Mouse (Mus musculus): ENCODE results near the gene Mogs. TPM values are rescaled to one million over a fixed set of nuclear protein-coding genes. Genes with fewer than 3 reads are reported as not detected.

Mogs gene
- total and polyA plus RNA-seq, 3 experiments: 57.2 to 78.9 (median 77.3) TPM

DNA sequence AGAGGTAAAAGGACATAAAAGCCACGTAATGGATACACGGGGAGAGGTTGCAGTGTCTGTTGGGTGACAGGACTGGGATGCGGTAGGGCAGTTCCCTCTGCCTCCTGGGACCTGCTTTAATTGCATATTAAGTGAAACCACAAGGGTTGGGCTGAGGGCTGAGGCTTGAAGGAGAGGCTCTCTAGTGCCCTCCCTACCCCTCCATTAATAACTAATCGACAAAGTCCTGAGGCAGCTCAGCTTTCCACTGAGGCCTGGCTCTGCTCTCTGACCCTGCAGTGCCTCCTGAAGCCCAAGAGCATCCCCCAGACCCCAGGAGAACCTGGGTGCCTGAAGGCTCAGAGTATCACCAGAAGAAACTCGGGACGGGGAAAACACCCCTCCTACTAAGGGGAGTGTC, 30.8 kb upstream of the Mogs start:
- in situ Hi-C loops (cut with MboI; ENCODE audit: low pct_ligation_motif_present, low pct_unique_long_range_greater_than_20kb, low sequenced_read_pairs): no loop called here
- Histone ChIP-seq H3K36me3 (replicated peaks in 1 of 2; ENCODE audit: control insufficient read depth in 1 of 2, insufficient read depth in 1 of 2, low read length in 1 of 2) (peaks cover 11 to 38% of the 10 kb centered on the region in 2 experiments), H3K9ac (ENCODE audit: insufficient read depth, low read depth) (no peak overlapping the region), H3K79me2 (replicated peaks; ENCODE audit: control insufficient read depth, extremely low read depth, insufficient read depth, poor library complexity, severe bottlenecking) (no peaks in the 10 kb centered on the region), H3K27me3 (replicated peaks) (no peaks in the 10 kb centered on the region), H3K27ac (ENCODE audit: insufficient read depth, low read depth) (no peak overlapping the region), H3K9me3 (replicated peaks; ENCODE audit: low read length) (no peaks in the 10 kb centered on the region), H3K4me2 (ENCODE audit: insufficient read depth, low read depth, poor library complexity, severe bottlenecking) (no peak overlapping the region), H3K4me3 (replicated peaks in 1 of 3; ENCODE audit: low read depth in 2 of 3, low read length in 2 of 3, poor library complexity in 1 of 3) (no peak overlapping the region), H3K4me1 (ENCODE audit: control insufficient read depth in 1 of 2, insufficient read depth in 2 of 2) (peaks cover 6 to 14% of the 10 kb centered on the region in 2 experiments; a peak in 3 of 4 replicates)
- dilution Hi-C loops (cut with MboI; ENCODE audit: extremely low pct_ligation_motif_present, extremely low pct_unique_long_range_greater_than_20kb, low sequenced_read_pairs): no loop called here
- TF ChIP-seq ETS1 (conservative IDR thresholded peaks at IDR 0.05; ENCODE audit: low read depth, low read length) (no peak), GABPA (IDR thresholded peaks at IDR 0.05; ENCODE audit: insufficient replicate concordance, low read depth, low read length) (no peak), IRF4 (IDR thresholded peaks at IDR 0.05; ENCODE audit: low read depth, low read length) (no peak), CHD2 (IDR thresholded peaks at IDR 0.05; ENCODE audit: low read length) (no peak), ZC3H11A (IDR thresholded peaks at IDR 0.05; ENCODE audit: low read depth, low read length) (no peak), E2F4 (IDR thresholded peaks at IDR 0.05; ENCODE audit: insufficient replicate concordance, low read depth, low read length) (no peak), POLR2AphosphoS2 (IDR thresholded peaks at IDR 0.05; ENCODE audit: low read depth, low read length) (no peak), KAT2A (IDR thresholded peaks at IDR 0.05; ENCODE audit: insufficient replicate concordance, low read length) (no peak), ZNF384 (IDR thresholded peaks at IDR 0.05; ENCODE audit: low read depth, low read length) (no peak), USF1 (IDR thresholded peaks at IDR 0.05; ENCODE audit: low read depth, low read length) (no peak), ZMIZ1 (IDR thresholded peaks at IDR 0.05; ENCODE audit: low read depth, low read length) (no peak), MXI1 (IDR thresholded peaks at IDR 0.05; ENCODE audit: low read depth, low read length) (no peak), SIN3A (IDR thresholded peaks at IDR 0.05; ENCODE audit: low read length) (no peak), POLR2A (IDR thresholded peaks at IDR 0.05; ENCODE audit: low read depth, low read length) (no peak), EP300 (IDR thresholded peaks at IDR 0.05; ENCODE audit: low read length) (no peak), JUND (conservative IDR thresholded peaks at IDR 0.05; ENCODE audit: low read depth, low read length) (no peak), RCOR1 (conservative IDR thresholded peaks at IDR 0.05; ENCODE audit: low read depth, low read length) (no peak), JUN (IDR thresholded peaks at IDR 0.05; ENCODE audit: insufficient read depth, low read depth, low read length) (no peak), NRF1 (IDR thresholded peaks at IDR 0.05; ENCODE audit: low read depth, low read length) (no peak)
- DNase-seq (ENCODE audit: extremely low read depth): peak; percentile 11

GRCm38 (mm10) chr6:83086121-83087035, 28.9 kb upstream of the Mogs start, which contains the start of gene Lbx2:
Lbx2 (plus strand) TSS chr6:83086367.
- peaks cover 3 to 20% of the 10 kb centered on the region in 2 experiments for H3K36me3 ChIP-seq (replicated peaks in 1 of 2; ENCODE audit: control insufficient read depth in 1 of 2, insufficient read depth in 1 of 2, low read length in 1 of 2)
- no peaks in the 10 kb centered on the region for H3K79me2 ChIP-seq (replicated peaks; ENCODE audit: control insufficient read depth, extremely low read depth, insufficient read depth, poor library complexity, severe bottlenecking)
- TF ChIP-seq HCFC1 (IDR thresholded peaks at IDR 0.05; ENCODE audit: low read depth, low read length) (no peak), POLR2AphosphoS2 (IDR thresholded peaks at IDR 0.05; ENCODE audit: low read depth, low read length) (no peak), MAZ (IDR thresholded peaks at IDR 0.05; ENCODE audit: low read depth, low read length) (no peak), EP300 (IDR thresholded peaks at IDR 0.05; ENCODE audit: low read length) (no peak), BHLHE40 (IDR thresholded peaks at IDR 0.05; ENCODE audit: low read depth, low read length) (no peak)
- no peaks in the 10 kb centered on the region for H3K9me3 ChIP-seq (replicated peaks; ENCODE audit: low read length)
- no peak within 1 kb of the TSS for H3K27ac ChIP-seq (ENCODE audit: insufficient read depth, low read depth)
- H3K4me2 ChIP-seq (ENCODE audit: insufficient read depth, low read depth, poor library complexity, severe bottlenecking): no peak within 1 kb of the TSS
- in situ Hi-C loops (cut with MboI; ENCODE audit: low pct_ligation_motif_present, low pct_unique_long_range_greater_than_20kb, low sequenced_read_pairs) (no loop called here), dilution Hi-C loops (cut with MboI; ENCODE audit: extremely low pct_ligation_motif_present, extremely low pct_unique_long_range_greater_than_20kb, low sequenced_read_pairs) (no loop called here)
- DNase-seq (ENCODE audit: extremely low read depth): no peak
- H3K9ac ChIP-seq (ENCODE audit: insufficient read depth, low read depth): no peak within 1 kb of the TSS
- H3K4me3 ChIP-seq (replicated peaks in 1 of 3; ENCODE audit: low read depth in 2 of 3, low read length in 2 of 3, poor library complexity in 1 of 3): no peak within 1 kb of the TSS
- H3K27me3 ChIP-seq (replicated peaks): no peaks in the 10 kb centered on the region
- H3K4me1 ChIP-seq (ENCODE audit: control insufficient read depth in 1 of 2, insufficient read depth in 2 of 2): peaks cover 4 to 8% of the 10 kb centered on the region in 2 experiments; a peak in 3 of 4 replicates

Data from CH12.LX (cell line).